Mouse (Mus musculus) midbrain, embryonic 16.5 days (tissue): ENCODE data around the gene Spi1. TPM values are rescaled to one million over a fixed set of nuclear protein-coding genes. Genes with fewer than 3 reads are reported as not detected.

Experiments
- ATAC-seq: fragments of 200-750 bp; cut with Nextera tagmentation; 2 replicates; pipeline ENCODE4 v1.8.0; 2017; ENCODE audit warnings: moderate TSS enrichment
- H3K27ac ChIP-seq: fragments of 300-500 bp; sonication (generic); 2 replicates; pipeline ENCODE4 v1.5.1; 2014; ENCODE audit warnings: mild to moderate bottlenecking, low read length, mixed read lengths
- H3K27me3 ChIP-seq: fragments of 300-500 bp; sonication (generic); 2 replicates; pipeline ENCODE4 v1.6.1; 2014; ENCODE audit warnings: low read depth, low read length, mixed read lengths; ENCODE audit not compliant: control insufficient read depth, insufficient read depth
- H3K36me3 ChIP-seq: fragments of 300-500 bp; sonication (generic); 2 replicates; pipeline ENCODE4 v1.6.1; 2014; ENCODE audit warnings: mild to moderate bottlenecking, low read length, moderate library complexity, mixed read lengths; ENCODE audit not compliant: control insufficient read depth, insufficient read depth
- H3K4me1 ChIP-seq: fragments of 300-500 bp; sonication (generic); 2 replicates; pipeline ENCODE4 v1.6.1; 2014; ENCODE audit warnings: mild to moderate bottlenecking, low read length, mixed read lengths; ENCODE audit not compliant: control insufficient read depth, insufficient read depth
- H3K4me2 ChIP-seq: fragments of 300-500 bp; sonication (generic); 2 replicates; pipeline ENCODE4 v1.6.1; 2014; ENCODE audit warnings: mild to moderate bottlenecking, low read length, mixed read lengths
- H3K4me3 ChIP-seq: fragments of 300-500 bp; sonication (generic); 2 replicates; pipeline ENCODE4 v1.5.1; 2014; ENCODE audit warnings: low read depth, mild to moderate bottlenecking, low read length, moderate library complexity, mixed read lengths
- H3K9ac ChIP-seq: fragments of 300-500 bp; sonication (generic); 2 replicates; pipeline ENCODE4 v1.6.1; 2014; ENCODE audit warnings: low read depth, low read length, mixed read lengths
- H3K9me3 ChIP-seq: fragments of 300-500 bp; sonication (generic); replicated peaks from 2 replicates; pipeline ENCODE4 v1.6.1; 2014; ENCODE audit warnings: mild to moderate bottlenecking, low read length, mixed read lengths; ENCODE audit not compliant: control insufficient read depth, poor library complexity, severe bottlenecking
- WGBS: fragments of 180-500 bp; shearing (Covaris S2); extraction: QIAGEN DNeasy Blood & Tissue Kit; methylation state at CpG from one replicate; pipeline ENCODE4 v1.1.7; 2014; 5-methylcytosine and 5-hydroxymethylcytosine counted together
- polyA plus RNA-seq: library from polyadenylated mRNA; unstranded; fragments of >200 nt; fragmentation: Nextera tagmentation; extraction: Ambion mirVana; gene quantifications from 2 replicates; pipeline ENCODE4 v1.2.1, GENCODE M21; 2015

Spi1 gene
- polyA plus RNA-seq, 1 experiment from 2014 or later = 2.8 TPM

DNA sequence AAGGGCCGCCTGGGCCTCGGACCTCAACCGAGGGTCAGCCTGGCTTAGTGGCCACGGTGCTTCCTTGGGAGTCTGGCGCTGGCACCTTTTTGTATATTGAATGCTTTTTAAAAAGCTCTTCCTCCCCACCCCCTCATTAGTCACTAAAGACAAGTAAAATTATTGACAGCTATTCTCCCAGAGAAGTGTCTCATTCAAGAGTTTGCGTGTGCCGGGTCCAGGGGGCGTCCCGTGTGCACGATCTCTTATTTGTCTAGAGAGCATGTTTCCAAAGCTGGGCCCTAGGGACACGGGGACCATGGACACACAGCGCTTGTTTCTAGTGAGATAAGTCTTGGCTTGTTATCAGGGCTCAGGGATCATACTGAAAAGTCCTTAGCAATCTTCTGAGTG lies 33.4 kb downstream of the Spi1 start:
- peak overlapping the region; percentile 57 for H3K4me2 ChIP-seq
- no peaks in the 10 kb centered on the region for H3K9me3 ChIP-seq
- no peaks in the 10 kb centered on the region for H3K36me3 ChIP-seq
- no peaks in the 10 kb centered on the region for H3K27me3 ChIP-seq
- ATAC-seq = no peak
- no peaks in the 10 kb centered on the region; the same call in 1 of the 2 replicates for H3K4me1 ChIP-seq
- no peak overlapping the region for H3K27ac ChIP-seq
- 36% methylated on average over 12 of the region's 12 CpGs for WGBS
- peak overlapping the region; percentile 33 for H3K4me3 ChIP-seq
- H3K9ac ChIP-seq = peak overlapping the region; percentile 48; the same call in 1 of the 2 replicates

DNA sequence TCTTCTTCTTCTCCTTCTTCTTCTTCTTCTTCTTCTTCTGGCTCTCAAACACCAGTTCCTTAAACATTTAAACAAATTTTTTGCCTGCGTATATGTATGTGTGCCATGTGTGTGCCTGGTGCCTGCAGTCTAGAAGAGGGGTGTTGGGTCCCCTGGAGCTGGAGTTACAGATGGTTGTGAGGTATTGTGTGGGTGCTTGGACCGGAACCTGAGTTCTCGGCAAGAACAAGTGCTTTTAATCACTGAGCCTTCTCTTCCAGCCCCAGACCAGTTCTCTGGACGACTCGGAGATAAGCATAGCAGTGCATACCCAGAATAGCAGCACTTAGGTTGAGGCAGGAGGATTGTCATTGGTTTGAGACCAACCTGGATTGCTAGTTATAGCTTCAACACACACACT lies 34.7 kb downstream of the Spi1 start:
- Histone ChIP-seq H3K27ac (no peak overlapping the region), H3K4me1 (no peaks in the 10 kb centered on the region; the same call in 1 of the 2 replicates), H3K36me3 (no peaks in the 10 kb centered on the region), H3K4me2 (no peak overlapping the region), H3K27me3 (no peaks in the 10 kb centered on the region), H3K9me3 (no peaks in the 10 kb centered on the region), H3K9ac (no peak overlapping the region), H3K4me3 (no peak overlapping the region)
- ATAC-seq = no peak
- 84% methylated on average over 5 of the region's 5 CpGs for WGBS

DNA sequence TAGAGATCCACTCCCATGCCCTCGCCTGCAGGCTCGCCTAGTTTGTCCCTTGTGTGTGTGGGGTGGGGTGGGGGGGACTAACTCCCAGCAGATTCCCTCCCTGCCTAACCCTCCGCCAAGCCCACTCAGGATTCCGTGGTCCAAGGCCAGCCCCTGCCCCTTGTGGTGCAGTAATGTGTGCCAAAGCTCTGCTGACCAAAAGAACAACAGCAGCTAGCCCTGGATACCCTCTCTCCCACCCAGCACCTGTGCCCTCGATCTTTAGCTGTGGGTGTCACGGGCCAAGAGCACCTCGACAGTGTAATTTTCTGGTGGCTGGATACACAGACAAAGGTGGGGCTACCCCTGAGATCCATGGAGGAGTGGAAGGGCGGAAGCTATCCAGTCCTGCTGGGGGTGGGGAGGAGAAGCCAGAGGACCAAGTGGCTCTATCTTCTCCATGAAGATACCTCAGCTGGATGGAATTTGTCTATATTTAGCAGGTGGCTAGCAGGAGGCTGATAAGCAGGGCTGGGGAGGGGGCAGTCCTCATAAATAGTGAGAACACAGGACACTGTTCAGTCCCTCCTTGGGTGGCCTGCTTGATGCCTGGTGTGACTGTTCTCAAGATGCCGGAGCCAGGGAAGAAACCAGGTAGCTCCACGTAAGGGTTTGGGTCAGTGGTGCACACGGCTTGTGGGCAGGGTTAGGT lies 35.5 kb downstream of the Spi1 start, which contains the start of gene Mybpc3:
Mybpc3 (plus strand) TSS at position 560 of the 691 bp plus-strand sequence.
- no peak within 1 kb of the TSS for H3K4me2 ChIP-seq
- no peaks in the 10 kb centered on the region; the same call in 1 of the 2 replicates for H3K4me1 ChIP-seq
- no peak within 1 kb of the TSS for H3K9ac ChIP-seq
- H3K36me3 ChIP-seq = no peaks in the 10 kb centered on the region
- no peak within 1 kb of the TSS for H3K27ac ChIP-seq
- no peak within 1 kb of the TSS for H3K4me3 ChIP-seq
- no peaks in the 10 kb centered on the region for H3K9me3 ChIP-seq
- no peak for ATAC-seq
- H3K27me3 ChIP-seq = no peaks in the 10 kb centered on the region
- WGBS = 82% methylated on average over 11 of the region's 11 CpGs

DNA sequence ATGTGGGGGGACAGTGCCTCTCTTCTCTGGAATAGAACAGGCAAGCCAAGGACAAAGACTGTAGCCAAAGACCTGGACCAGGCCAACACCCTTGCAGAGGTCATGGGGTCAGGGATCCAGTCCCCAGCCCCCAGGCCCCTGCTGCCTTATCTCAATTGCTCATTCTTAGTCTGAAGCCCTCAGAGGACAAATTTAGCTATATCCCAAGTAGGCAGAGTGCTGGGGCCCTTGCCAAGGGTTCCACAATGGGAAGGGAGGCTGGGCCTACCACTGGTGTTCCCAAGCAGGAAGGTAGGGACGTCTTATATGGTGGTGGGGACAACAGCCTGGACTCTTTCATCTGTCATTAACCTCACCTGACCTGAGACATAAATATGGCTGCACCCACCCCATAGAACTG lies 36.5 kb downstream of the Spi1 start:
- no peak for ATAC-seq
- H3K27ac ChIP-seq = no peak overlapping the region
- no peaks in the 10 kb centered on the region for H3K9me3 ChIP-seq
- no peaks in the 10 kb centered on the region for H3K36me3 ChIP-seq
- 81% methylated on average over 1 of the region's 1 CpGs for WGBS
- no peak overlapping the region for H3K9ac ChIP-seq
- H3K4me3 ChIP-seq = no peak overlapping the region
- no peaks in the 10 kb centered on the region for H3K27me3 ChIP-seq
- H3K4me1 ChIP-seq = no peaks in the 10 kb centered on the region; the same call in 1 of the 2 replicates
- H3K4me2 ChIP-seq = no peak overlapping the region

DNA sequence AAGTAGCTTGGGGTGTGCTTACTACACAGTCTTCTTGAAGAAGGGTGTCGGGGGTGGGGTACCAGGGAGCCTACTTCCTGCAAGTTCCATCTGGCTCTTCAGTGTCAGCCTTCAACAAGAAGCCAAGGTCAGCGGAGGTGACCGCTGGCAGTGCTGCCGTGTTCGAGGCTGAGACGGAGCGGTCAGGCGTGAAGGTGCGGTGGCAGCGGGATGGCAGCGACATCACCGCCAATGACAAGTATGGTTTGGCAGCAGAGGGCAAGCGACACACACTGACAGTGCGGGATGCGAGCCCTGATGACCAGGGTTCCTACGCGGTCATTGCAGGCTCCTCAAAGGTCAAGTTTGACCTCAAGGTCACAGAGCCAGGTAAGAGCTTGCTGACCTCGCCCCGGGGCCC lies 36.9 kb downstream of the Spi1 start:
- H3K4me3 ChIP-seq = no peak overlapping the region
- no peak overlapping the region for H3K27ac ChIP-seq
- H3K36me3 ChIP-seq = no peaks in the 10 kb centered on the region
- H3K9me3 ChIP-seq = no peaks in the 10 kb centered on the region
- no peak for ATAC-seq
- WGBS = 91% methylated on average over 19 of the region's 19 CpGs
- no peaks in the 10 kb centered on the region; the same call in 1 of the 2 replicates for H3K4me1 ChIP-seq
- no peak overlapping the region for H3K4me2 ChIP-seq
- no peak overlapping the region for H3K9ac ChIP-seq
- H3K27me3 ChIP-seq = no peaks in the 10 kb centered on the region

DNA sequence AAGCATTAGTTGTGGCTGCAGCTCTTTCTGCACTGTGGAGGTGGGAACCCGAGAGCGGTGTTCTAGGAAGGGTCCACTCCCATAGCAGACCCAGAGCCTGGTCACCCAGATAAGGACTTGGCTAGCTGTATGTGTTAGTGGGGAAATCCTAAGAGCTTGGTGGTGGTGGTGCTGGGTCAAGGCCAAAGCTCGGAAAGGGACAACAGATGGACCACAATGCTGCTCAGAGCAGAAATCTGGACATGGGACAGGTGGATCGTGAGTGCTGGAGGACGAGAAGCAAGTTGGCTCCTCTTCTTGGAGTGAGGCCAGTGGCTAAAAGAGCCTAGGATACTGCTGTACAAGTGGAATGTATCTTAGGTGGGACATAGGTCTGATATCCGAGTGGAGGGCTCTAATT lies 37.4 kb downstream of the Spi1 start:
- no peaks in the 10 kb centered on the region for H3K9me3 ChIP-seq
- H3K4me1 ChIP-seq = no peaks in the 10 kb centered on the region; the same call in 1 of the 2 replicates
- H3K9ac ChIP-seq = no peak overlapping the region
- 92% methylated on average over 6 of the region's 6 CpGs for WGBS
- no peak for ATAC-seq
- no peak overlapping the region for H3K4me3 ChIP-seq
- no peaks in the 10 kb centered on the region for H3K27me3 ChIP-seq
- no peak overlapping the region for H3K27ac ChIP-seq
- no peaks in the 10 kb centered on the region for H3K36me3 ChIP-seq
- H3K4me2 ChIP-seq = no peak overlapping the region

DNA sequence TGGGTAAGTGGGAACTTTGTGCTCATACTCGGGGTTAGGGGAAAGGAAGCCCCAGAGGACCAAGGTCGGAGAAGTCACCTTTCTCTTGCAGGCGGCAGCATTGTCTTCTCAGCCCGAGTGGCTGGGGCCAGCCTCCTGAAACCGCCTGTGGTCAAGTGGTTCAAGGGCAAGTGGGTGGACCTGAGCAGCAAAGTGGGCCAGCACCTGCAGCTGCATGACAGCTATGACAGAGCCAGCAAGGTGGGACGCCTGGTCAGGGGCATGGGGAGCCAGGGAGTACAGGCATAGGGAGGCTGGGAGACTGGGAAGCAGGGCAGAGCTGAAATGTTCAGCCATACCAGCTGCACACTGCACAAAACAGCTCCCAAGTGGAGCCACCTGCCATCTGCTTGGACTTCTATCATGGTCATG lies 38.1 kb downstream of the Spi1 start:
- Histone ChIP-seq H3K27me3 (no peaks in the 10 kb centered on the region), H3K27ac (no peak overlapping the region), H3K4me3 (no peak overlapping the region), H3K9ac (no peak overlapping the region), H3K9me3 (no peaks in the 10 kb centered on the region), H3K4me2 (no peak overlapping the region), H3K4me1 (no peaks in the 10 kb centered on the region; the same call in 1 of the 2 replicates), H3K36me3 (no peaks in the 10 kb centered on the region)
- no peak for ATAC-seq
- WGBS = 68% methylated on average over 6 of the region's 6 CpGs

DNA sequence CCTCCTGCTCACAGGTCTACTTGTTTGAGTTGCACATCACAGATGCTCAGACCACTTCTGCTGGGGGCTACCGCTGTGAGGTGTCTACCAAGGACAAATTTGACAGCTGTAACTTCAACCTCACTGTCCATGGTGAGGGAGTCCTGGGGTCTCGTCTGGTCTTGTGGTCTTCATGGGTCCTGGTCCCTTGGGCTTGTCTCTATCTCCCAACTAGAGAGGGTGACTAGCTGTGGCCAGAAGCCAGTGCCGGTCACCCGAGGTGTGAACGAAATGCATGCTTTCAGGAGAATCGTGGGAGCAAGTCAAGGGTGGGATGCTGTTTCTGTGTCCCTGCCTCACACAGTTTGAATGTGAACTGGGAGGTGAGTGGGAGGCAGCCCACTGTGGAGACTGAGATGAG lies 38.8 kb downstream of the Spi1 start:
- WGBS = 86% methylated on average over 6 of the region's 6 CpGs
- ATAC-seq = no peak

DNA sequence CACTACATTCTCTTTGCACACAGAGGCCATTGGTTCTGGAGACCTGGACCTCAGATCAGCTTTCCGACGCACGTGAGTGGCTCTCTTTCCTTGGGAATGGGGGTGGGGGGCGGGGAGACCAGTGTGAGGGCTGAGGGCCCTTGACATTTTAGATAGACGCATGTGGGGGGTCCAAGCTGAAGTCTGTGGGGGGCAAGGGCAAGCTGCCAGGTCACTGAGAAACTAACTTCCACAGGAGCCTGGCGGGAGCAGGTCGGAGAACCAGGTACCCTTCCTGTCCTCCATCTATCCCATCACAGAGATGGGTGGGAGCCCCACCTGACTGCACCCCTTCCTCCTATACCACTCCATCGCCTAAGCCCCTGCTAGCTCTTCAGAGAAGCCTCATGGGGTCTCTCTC lies 39.3 kb downstream of the Spi1 start:
- Histone ChIP-seq H3K27ac (no peak overlapping the region), H3K27me3 (no peaks in the 10 kb centered on the region), H3K9me3 (no peaks in the 10 kb centered on the region), H3K4me1 (no peaks in the 10 kb centered on the region), H3K36me3 (no peaks in the 10 kb centered on the region), H3K9ac (no peak overlapping the region), H3K4me3 (no peak overlapping the region), H3K4me2 (no peak overlapping the region)
- WGBS = 72% methylated on average over 8 of the region's 8 CpGs
- ATAC-seq = no peak

More for the DNA sequence above, 38.8 kb downstream of the Spi1 start:
- H3K4me2 ChIP-seq = no peak overlapping the region
- H3K9ac ChIP-seq = no peak overlapping the region
- H3K36me3 ChIP-seq = no peaks in the 10 kb centered on the region
- no peak overlapping the region for H3K27ac ChIP-seq
- H3K4me3 ChIP-seq = no peak overlapping the region
- H3K4me1 ChIP-seq = no peaks in the 10 kb centered on the region
- H3K27me3 ChIP-seq = no peaks in the 10 kb centered on the region
- no peaks in the 10 kb centered on the region for H3K9me3 ChIP-seq
